Mouse (Mus musculus): ENCODE measurements around the gene Matn1. TPM values are rescaled to one million over a fixed set of nuclear protein-coding genes. Genes with fewer than 3 reads are reported as not detected.

The Matn1 gene
- polyA plus RNA-seq (2014; fragmentation: Illumina TruSeq; extraction: RNeasy Lipid Tissue Mini Kit (QIAGEN cat#74804); ENCODE audit: low read depth, low replicate concordance) = not detected

GRCm38 (mm10) chr4:130944112-130944511, at the start of gene Matn1:
Matn1 (plus strand) TSS chr4:130944385.

GRCm38 (mm10) chr4:130913077-130913476, 31.1 kb upstream of the Matn1 start, which contains the start of gene Laptm5:
Laptm5 (plus strand) TSS chr4:130913125.

Other genes starting within 250 kb of the Matn1 start
- gene Sdc3, start 151.8 kb upstream of the Matn1 start, polyA plus RNA-seq (2014; fragmentation: Illumina TruSeq; extraction: RNeasy Lipid Tissue Mini Kit (QIAGEN cat#74804); ENCODE audit: low read depth, low replicate concordance) = 2.0 TPM
- 3.4 TPM for gene Laptm5, start 31.3 kb upstream of the Matn1 start, polyA plus RNA-seq (2014; fragmentation: Illumina TruSeq; extraction: RNeasy Lipid Tissue Mini Kit (QIAGEN cat#74804); ENCODE audit: low read depth, low replicate concordance)